Mouse (Mus musculus): ENCODE measurements around the gene Hectd4. TPM values are rescaled to one million over a fixed set of nuclear protein-coding genes. Genes with fewer than 3 reads are reported as not detected.

Hectd4 gene
- polyA plus RNA-seq, 1 experiment from 2014 or later: 9.5 TPM

- under 1% methylated on average over 43 of the region's 45 CpGs for WGBS
- no peaks in the 10 kb centered on the region for H3K27me3 ChIP-seq (ENCODE audit: control insufficient read depth, insufficient read depth, low read length)
- peak within 1 kb of the TSS; percentile 68 for H3K4me2 ChIP-seq (replicated peaks; ENCODE audit: low read depth, low read length)
- H3K4me1 ChIP-seq (ENCODE audit: control insufficient read depth, insufficient read depth, low read length): peaks cover 8% of the 10 kb centered on the region; the same call in 1 of the 2 replicates
- ATAC-seq (ENCODE audit: insufficient number of reproducible peaks, insufficient read depth, low FRiP score, low read depth): peak; percentile 95
- H3K9me3 ChIP-seq (ENCODE audit: control insufficient read depth, low read depth, low read length): no peaks in the 10 kb centered on the region; the same call in 1 of the 2 replicates
- peak within 1 kb of the TSS; percentile 85 for H3K27ac ChIP-seq (ENCODE audit: low read length)
- peaks cover 10% of the 10 kb centered on the region; the same call in 1 of the 2 replicates for H3K36me3 ChIP-seq (ENCODE audit: control insufficient read depth, insufficient read depth, low read length)
- H3K4me3 ChIP-seq (ENCODE audit: low read depth, low read length): peak within 1 kb of the TSS; percentile 76
- peak within 1 kb of the TSS; percentile 61 for H3K9ac ChIP-seq (replicated peaks; ENCODE audit: low read depth, low read length)
Observed at GRCm38 (mm10) chr5:121385461-121386119, 165.6 kb downstream of the Hectd4 start, which contains the start of gene Trafd1. Gene Trafd1 (minus strand): TSS chr5:121385632.

DNA sequence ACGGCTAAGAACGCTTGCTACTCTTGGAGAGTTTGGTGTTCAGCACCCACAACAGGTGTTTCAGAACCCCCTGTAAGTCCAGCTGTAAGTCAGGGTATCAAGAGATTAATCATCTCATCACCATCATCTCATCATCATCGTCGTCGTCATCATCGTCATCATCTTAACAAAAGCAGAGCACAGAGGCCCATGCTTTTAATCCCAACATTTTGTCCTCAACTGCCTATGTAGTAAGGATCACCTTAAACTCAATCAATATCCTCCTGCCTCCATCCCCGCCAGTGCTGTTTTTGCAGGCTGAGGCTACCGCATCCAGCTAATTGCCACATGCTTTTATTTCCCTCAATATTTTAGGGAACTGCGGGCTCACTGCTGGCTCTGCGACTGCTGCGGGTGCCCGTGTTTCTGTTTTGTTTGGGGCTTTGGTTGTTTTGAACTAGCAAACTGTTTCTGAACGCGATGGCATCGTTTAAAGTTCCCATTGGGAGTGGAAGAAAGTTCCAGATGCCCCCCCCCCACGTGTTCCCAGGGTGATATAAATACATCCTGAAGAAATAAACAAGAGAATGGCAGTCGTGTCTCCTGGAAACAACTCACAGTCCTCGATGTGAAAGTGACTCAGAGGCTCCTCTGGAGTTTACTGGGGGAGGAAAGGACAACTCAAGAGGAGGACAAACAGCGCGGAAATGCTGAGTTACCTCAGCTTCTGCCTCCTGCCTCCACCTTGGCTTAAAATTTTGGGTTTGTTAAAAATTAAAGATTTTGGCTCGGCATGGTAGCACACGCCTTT, 166.3 kb downstream of the Hectd4 start:
- WGBS: 31% methylated on average over 22 of the region's 22 CpGs
- H3K27me3 ChIP-seq (ENCODE audit: control insufficient read depth, insufficient read depth, low read length): no peaks in the 10 kb centered on the region
- H3K9me3 ChIP-seq (ENCODE audit: control insufficient read depth, low read depth, low read length): no peaks in the 10 kb centered on the region
- H3K27ac ChIP-seq (ENCODE audit: low read length): no peak overlapping the region
- H3K4me3 ChIP-seq (ENCODE audit: low read depth, low read length): peak overlapping the region; percentile 76
- 0 out of 2 replicates have a peak, but pooled peaks cover 4% of the 10 kb centered on the region for H3K36me3 ChIP-seq (ENCODE audit: control insufficient read depth, insufficient read depth, low read length)
- peaks cover 8% of the 10 kb centered on the region; the same call in 1 of the 2 replicates for H3K4me1 ChIP-seq (ENCODE audit: control insufficient read depth, insufficient read depth, low read length)
- H3K4me2 ChIP-seq (replicated peaks; ENCODE audit: low read depth, low read length): peak overlapping the region; percentile 68
- no peak overlapping the region for H3K9ac ChIP-seq (replicated peaks; ENCODE audit: low read depth, low read length)
- ATAC-seq (ENCODE audit: insufficient number of reproducible peaks, insufficient read depth, low FRiP score, low read depth): no peak

DNA sequence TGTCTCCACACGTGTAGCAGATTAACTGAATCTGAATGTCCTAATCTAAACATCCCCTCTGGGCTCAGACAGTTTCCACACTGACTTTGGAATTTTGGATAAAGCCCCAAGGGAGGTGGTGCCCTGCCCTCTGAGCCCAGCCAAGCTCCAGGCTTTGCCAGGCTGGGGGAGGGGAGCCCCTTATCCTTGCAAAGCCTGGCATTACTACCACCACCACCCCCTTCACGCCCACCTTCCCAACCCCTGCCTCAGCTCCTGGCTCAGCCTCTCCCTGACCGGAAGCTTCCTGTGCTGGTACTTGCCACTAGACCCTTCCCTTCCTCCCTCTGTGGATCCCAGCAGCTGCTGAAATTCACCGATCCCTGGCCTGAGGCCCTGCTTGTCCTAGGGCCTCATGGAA, 167.1 kb downstream of the Hectd4 start:
- H3K36me3 ChIP-seq (ENCODE audit: control insufficient read depth, insufficient read depth, low read length): no peaks in the 10 kb centered on the region
- H3K4me1 ChIP-seq (ENCODE audit: control insufficient read depth, insufficient read depth, low read length): peaks cover 8% of the 10 kb centered on the region; the same call in 1 of the 2 replicates
- WGBS: 42% methylated on average over 4 of the region's 4 CpGs
- H3K9ac ChIP-seq (replicated peaks; ENCODE audit: low read depth, low read length): no peak overlapping the region
- H3K27me3 ChIP-seq (ENCODE audit: control insufficient read depth, insufficient read depth, low read length): no peaks in the 10 kb centered on the region
- H3K4me3 ChIP-seq (ENCODE audit: low read depth, low read length): no peak overlapping the region
- H3K4me2 ChIP-seq (replicated peaks; ENCODE audit: low read depth, low read length): no peak overlapping the region
- ATAC-seq (ENCODE audit: insufficient number of reproducible peaks, insufficient read depth, low FRiP score, low read depth): no peak
- no peaks in the 10 kb centered on the region for H3K9me3 ChIP-seq (ENCODE audit: control insufficient read depth, low read depth, low read length)
- no peak overlapping the region for H3K27ac ChIP-seq (ENCODE audit: low read length)

- H3K4me1 ChIP-seq (ENCODE audit: control insufficient read depth, insufficient read depth, low read length): 0 out of 2 replicates have a peak, but pooled peaks cover 8% of the 10 kb centered on the region
- H3K36me3 ChIP-seq (ENCODE audit: control insufficient read depth, insufficient read depth, low read length): no peaks in the 10 kb centered on the region
- no peak for ATAC-seq (ENCODE audit: insufficient number of reproducible peaks, insufficient read depth, low FRiP score, low read depth)
- H3K27me3 ChIP-seq (ENCODE audit: control insufficient read depth, insufficient read depth, low read length): no peaks in the 10 kb centered on the region
- no peak overlapping the region for H3K4me3 ChIP-seq (ENCODE audit: low read depth, low read length)
- no peak overlapping the region for H3K27ac ChIP-seq (ENCODE audit: low read length)
- 71% methylated on average over 7 of the region's 7 CpGs for WGBS
- no peak overlapping the region for H3K9ac ChIP-seq (replicated peaks; ENCODE audit: low read depth, low read length)
- H3K9me3 ChIP-seq (ENCODE audit: control insufficient read depth, low read depth, low read length): no peaks in the 10 kb centered on the region
- no peak overlapping the region for H3K4me2 ChIP-seq (replicated peaks; ENCODE audit: low read depth, low read length)
Observed at GRCm38 (mm10) chr5:121389106-121389505, 169.1 kb downstream of the Hectd4 start.

- Histone ChIP-seq H3K4me3 (ENCODE audit: low read depth, low read length) (no peak overlapping the region), H3K27ac (ENCODE audit: low read length) (no peak overlapping the region), H3K4me2 (replicated peaks; ENCODE audit: low read depth, low read length) (no peak overlapping the region), H3K9me3 (ENCODE audit: control insufficient read depth, low read depth, low read length) (no peaks in the 10 kb centered on the region), H3K9ac (replicated peaks; ENCODE audit: low read depth, low read length) (no peak overlapping the region), H3K4me1 (ENCODE audit: control insufficient read depth, insufficient read depth, low read length) (0 out of 2 replicates have a peak, but pooled peaks cover 4% of the 10 kb centered on the region), H3K36me3 (ENCODE audit: control insufficient read depth, insufficient read depth, low read length) (no peaks in the 10 kb centered on the region), H3K27me3 (ENCODE audit: control insufficient read depth, insufficient read depth, low read length) (no peaks in the 10 kb centered on the region)
- no peak for ATAC-seq (ENCODE audit: insufficient number of reproducible peaks, insufficient read depth, low FRiP score, low read depth)
Observed at GRCm38 (mm10) chr5:121389691-121390090, 169.7 kb downstream of the Hectd4 start.

DNA sequence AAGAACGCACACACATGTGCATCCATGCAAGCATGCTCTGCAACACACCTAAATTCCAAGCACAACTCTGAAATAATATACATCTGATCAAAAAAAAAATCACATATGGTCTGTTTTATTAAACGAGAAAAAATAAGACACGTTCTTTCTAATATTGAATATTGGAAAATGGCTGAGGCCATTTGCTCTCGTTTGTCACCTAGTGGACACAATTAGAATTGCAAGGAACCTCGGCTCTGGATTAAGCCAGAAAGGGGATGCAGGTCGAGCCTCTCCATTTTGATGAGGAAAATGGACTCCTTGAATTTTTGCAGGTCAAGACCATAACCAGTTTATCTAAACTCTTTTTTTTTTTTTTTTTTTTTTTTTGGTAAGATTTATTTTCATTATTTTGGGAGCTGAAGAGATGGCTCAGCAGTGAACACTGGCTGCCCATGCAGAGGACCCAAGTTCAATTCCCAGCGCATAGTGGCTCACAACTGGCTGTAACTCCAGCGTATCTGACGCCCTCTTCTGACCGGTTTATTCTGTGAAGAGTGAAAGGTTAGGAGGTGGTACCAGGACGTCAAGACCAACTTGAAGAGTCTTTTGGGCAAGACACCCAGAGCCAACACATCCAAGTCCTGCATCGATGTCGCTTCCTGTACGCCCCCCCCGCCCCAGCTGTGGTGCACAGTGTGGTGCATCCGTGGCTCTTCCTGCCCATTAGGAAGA, 172.8 kb downstream of the Hectd4 start:
- WGBS: 57% methylated on average over 16 of the region's 16 CpGs
- Histone ChIP-seq H3K4me2 (replicated peaks; ENCODE audit: low read depth, low read length) (no peak overlapping the region), H3K9me3 (ENCODE audit: control insufficient read depth, low read depth, low read length) (no peaks in the 10 kb centered on the region), H3K27me3 (ENCODE audit: control insufficient read depth, insufficient read depth, low read length) (no peaks in the 10 kb centered on the region), H3K4me1 (ENCODE audit: control insufficient read depth, insufficient read depth, low read length) (no peaks in the 10 kb centered on the region), H3K36me3 (ENCODE audit: control insufficient read depth, insufficient read depth, low read length) (no peaks in the 10 kb centered on the region), H3K9ac (replicated peaks; ENCODE audit: low read depth, low read length) (no peak overlapping the region), H3K4me3 (ENCODE audit: low read depth, low read length) (no peak overlapping the region), H3K27ac (ENCODE audit: low read length) (no peak overlapping the region)
- ATAC-seq (ENCODE audit: insufficient number of reproducible peaks, insufficient read depth, low FRiP score, low read depth): no peak

GRCm38 (mm10) chr5:121393402-121393801, 173.4 kb downstream of the Hectd4 start:
- 73% methylated on average over 3 of the region's 3 CpGs for WGBS
- H3K27ac ChIP-seq (ENCODE audit: low read length): no peak overlapping the region

DNA sequence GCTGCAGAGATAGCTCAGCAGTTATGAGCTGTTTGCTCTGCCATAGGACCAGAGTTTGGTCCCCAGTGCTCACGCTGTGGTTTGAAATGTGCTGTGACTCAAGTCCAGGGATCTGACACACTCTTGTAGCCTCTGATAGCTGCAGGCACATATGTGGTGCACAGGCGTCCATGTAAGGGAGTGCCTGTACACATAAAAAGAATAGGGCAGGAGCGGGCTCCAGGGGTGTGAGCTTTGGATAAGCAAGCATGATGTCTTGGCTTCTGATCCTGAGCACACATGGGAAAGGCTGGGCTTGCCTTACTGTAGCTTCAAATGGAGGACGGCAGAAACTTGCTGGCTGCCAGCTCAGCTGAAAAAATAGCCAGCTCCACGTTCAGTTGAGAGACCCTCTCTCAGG, 175.6 kb downstream of the Hectd4 start:
- Histone ChIP-seq H3K4me1 (ENCODE audit: control insufficient read depth, insufficient read depth, low read length) (peaks cover 12% of the 10 kb centered on the region; the same call in 1 of the 2 replicates), H3K4me2 (replicated peaks; ENCODE audit: low read depth, low read length) (no peak overlapping the region), H3K9ac (replicated peaks; ENCODE audit: low read depth, low read length) (no peak overlapping the region), H3K27me3 (ENCODE audit: control insufficient read depth, insufficient read depth, low read length) (no peaks in the 10 kb centered on the region), H3K36me3 (ENCODE audit: control insufficient read depth, insufficient read depth, low read length) (no peaks in the 10 kb centered on the region; the same call in 1 of the 2 replicates), H3K27ac (ENCODE audit: low read length) (no peak overlapping the region), H3K9me3 (ENCODE audit: control insufficient read depth, low read depth, low read length) (no peaks in the 10 kb centered on the region), H3K4me3 (ENCODE audit: low read depth, low read length) (no peak overlapping the region)
- ATAC-seq (ENCODE audit: insufficient number of reproducible peaks, insufficient read depth, low FRiP score, low read depth): no peak
- WGBS: 75% methylated on average over 5 of the region's 5 CpGs

More at GRCm38 (mm10) chr5:121393402-121393801, 173.4 kb downstream of the Hectd4 start:
- no peaks in the 10 kb centered on the region for H3K9me3 ChIP-seq (ENCODE audit: control insufficient read depth, low read depth, low read length)
- H3K27me3 ChIP-seq (ENCODE audit: control insufficient read depth, insufficient read depth, low read length): no peaks in the 10 kb centered on the region
- no peak for ATAC-seq (ENCODE audit: insufficient number of reproducible peaks, insufficient read depth, low FRiP score, low read depth)
- no peak overlapping the region for H3K9ac ChIP-seq (replicated peaks; ENCODE audit: low read depth, low read length)
- H3K36me3 ChIP-seq (ENCODE audit: control insufficient read depth, insufficient read depth, low read length): no peaks in the 10 kb centered on the region
- H3K4me2 ChIP-seq (replicated peaks; ENCODE audit: low read depth, low read length): no peak overlapping the region
- no peak overlapping the region for H3K4me3 ChIP-seq (ENCODE audit: low read depth, low read length)
- no peaks in the 10 kb centered on the region for H3K4me1 ChIP-seq (ENCODE audit: control insufficient read depth, insufficient read depth, low read length)
